Mouse (Mus musculus) lung, postnatal 0 days (tissue): ENCODE results near the gene Focad. TPM values are rescaled to one million over a fixed set of nuclear protein-coding genes. Genes with fewer than 3 reads are reported as not detected.
A peak's percentile ranks its signal among the peaks of the same experiment; 100 is the strongest.

Experiments used
- ATAC-seq: fragments of 200-750 bp; cut with Nextera tagmentation; 2 replicates; pipeline ENCODE4 v1.8.0; 2017; ENCODE audit warnings: moderate library complexity
- DNase-seq: peaks from one replicate; pipeline ENCODE4 v3.0.0-alpha.2; 2016; ENCODE audit warnings: low spot score
- H3K27ac ChIP-seq: fragments of 300-500 bp; sonication (generic); 2 replicates; pipeline ENCODE4 v1.5.1; 2014; ENCODE audit warnings: antibody characterized with exemption, mild to moderate bottlenecking, low read length, mixed read lengths
- H3K27me3 ChIP-seq: fragments of 300-500 bp; sonication (generic); replicated peaks from 2 replicates; pipeline ENCODE4 v1.6.1; 2014; ENCODE audit warnings: low read length, mixed read lengths; ENCODE audit not compliant: insufficient read depth
- H3K36me3 ChIP-seq: fragments of 300-500 bp; sonication (generic); 2 replicates; pipeline ENCODE4 v1.6.1; 2014; ENCODE audit warnings: low read length, mixed read lengths; ENCODE audit not compliant: insufficient read depth
- H3K4me1 ChIP-seq: fragments of 300-500 bp; sonication (generic); 2 replicates; pipeline ENCODE4 v1.6.1; 2014; ENCODE audit warnings: antibody characterized with exemption, low read depth, low read length, mixed read lengths; ENCODE audit not compliant: insufficient read depth
- H3K4me2 ChIP-seq: fragments of 300-500 bp; sonication (generic); replicated peaks from 2 replicates; pipeline ENCODE4 v1.6.1; 2014; ENCODE audit warnings: low read depth, mild to moderate bottlenecking, low read length, moderate library complexity, mixed read lengths
- H3K4me3 ChIP-seq: fragments of 300-500 bp; sonication (generic); 2 replicates; pipeline ENCODE4 v1.5.1; 2014; ENCODE audit warnings: low read depth, low read length
- H3K9ac ChIP-seq: fragments of 300-500 bp; sonication (generic); replicated peaks from 2 replicates; pipeline ENCODE4 v1.6.1; 2014; ENCODE audit warnings: low read depth, mild to moderate bottlenecking
- H3K9me3 ChIP-seq: fragments of 300-500 bp; sonication (generic); 2 replicates; pipeline ENCODE4 v1.6.1; 2016; ENCODE audit warnings: low read length, mixed read lengths
- CTCF ChIP-seq: IDR thresholded peaks from 2 replicates; pipeline ENCODE4 v1.5.1; 2016; ENCODE audit warnings: antibody characterized with exemption, mild to moderate bottlenecking
- EP300 ChIP-seq: IDR thresholded peaks from 2 replicates; pipeline ENCODE4 v1.6.1; 2016; ENCODE audit warnings: antibody characterized with exemption, mild to moderate bottlenecking, control low read depth
- WGBS: fragments of 180-500 bp; shearing (Covaris S2); extraction: QIAGEN DNeasy Blood & Tissue Kit; methylation state at CpG from one replicate; pipeline ENCODE4 v1.1.7; 2014; 5-methylcytosine and 5-hydroxymethylcytosine counted together
- polyA plus RNA-seq: library from polyadenylated mRNA; unstranded; fragments of >200 nt; fragmentation: Nextera tagmentation; extraction: Ambion mirVana; gene quantifications from 2 replicates; pipeline ENCODE4 v1.2.1, GENCODE M21; 2015

The Focad gene
- polyA plus RNA-seq, 1 experiment from 2014 or later, result 6.3 TPM

DNA sequence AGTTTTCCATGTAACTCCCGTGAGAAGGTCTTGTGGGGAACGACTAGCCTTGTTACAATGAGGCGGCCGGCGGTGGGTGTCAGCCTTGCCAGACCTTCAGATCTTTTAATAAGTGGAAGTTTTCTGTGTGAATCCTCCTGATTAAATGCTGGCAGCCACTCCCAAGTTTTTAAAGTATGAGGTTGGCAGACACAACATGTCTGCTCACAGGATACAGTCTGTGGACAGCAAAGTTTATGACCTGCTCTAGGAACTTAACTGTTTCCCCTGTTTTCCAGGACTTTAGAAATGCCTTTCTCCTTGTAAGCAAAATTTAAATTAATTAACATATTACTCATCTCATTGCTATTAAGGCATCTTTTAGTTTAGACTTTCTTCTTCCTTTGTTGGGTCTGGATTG, 64.8 kb downstream of the Focad start:
- Histone ChIP-seq H3K36me3 (no peaks in the 10 kb centered on the region), H3K27me3 (no peaks in the 10 kb centered on the region), H3K27ac (no peak overlapping the region), H3K4me3 (no peak overlapping the region), H3K9ac (no peak overlapping the region), H3K9me3 (no peaks in the 10 kb centered on the region), H3K4me1 (no peaks in the 10 kb centered on the region), H3K4me2 (no peak overlapping the region)
- ATAC-seq (no peak), DNase-seq (peak; percentile 33)
- no peak for TF ChIP-seq CTCF
- no peak for TF ChIP-seq EP300
- WGBS, result 79% methylated on average over 5 of the region's 5 CpGs

DNA sequence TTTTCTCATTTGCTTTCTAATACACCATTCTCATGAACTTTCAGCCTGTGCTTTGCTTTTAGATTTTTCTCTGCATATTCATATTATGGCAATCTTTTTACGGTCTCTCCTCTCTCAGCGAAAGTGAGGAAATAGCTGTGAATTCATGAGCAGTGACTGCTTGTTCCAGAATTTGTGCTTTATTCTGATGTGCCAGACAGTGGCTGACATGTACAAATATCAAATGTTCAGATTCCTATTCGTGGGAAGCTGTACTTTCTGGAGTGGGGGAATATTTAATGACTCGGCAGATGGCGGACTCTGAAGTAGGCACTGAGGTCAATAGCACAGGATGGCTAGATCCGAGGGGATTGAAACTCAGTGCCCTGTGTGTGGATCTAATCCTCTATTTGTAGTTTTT, 65.3 kb downstream of the Focad start:
- H3K4me1 ChIP-seq, result no peaks in the 10 kb centered on the region
- no peak overlapping the region for H3K4me3 ChIP-seq
- peak; percentile 30; the same call in 1 of the 2 replicates for ATAC-seq
- no peak overlapping the region for H3K4me2 ChIP-seq
- no peaks in the 10 kb centered on the region for H3K36me3 ChIP-seq
- H3K9ac ChIP-seq, result no peak overlapping the region
- WGBS, result 61% methylated on average over 6 of the region's 6 CpGs
- no peaks in the 10 kb centered on the region for H3K27me3 ChIP-seq
- no peaks in the 10 kb centered on the region for H3K9me3 ChIP-seq
- peak; percentile 27 for DNase-seq
- TF ChIP-seq CTCF (no peak), EP300 (no peak)
- H3K27ac ChIP-seq, result no peak overlapping the region

DNA sequence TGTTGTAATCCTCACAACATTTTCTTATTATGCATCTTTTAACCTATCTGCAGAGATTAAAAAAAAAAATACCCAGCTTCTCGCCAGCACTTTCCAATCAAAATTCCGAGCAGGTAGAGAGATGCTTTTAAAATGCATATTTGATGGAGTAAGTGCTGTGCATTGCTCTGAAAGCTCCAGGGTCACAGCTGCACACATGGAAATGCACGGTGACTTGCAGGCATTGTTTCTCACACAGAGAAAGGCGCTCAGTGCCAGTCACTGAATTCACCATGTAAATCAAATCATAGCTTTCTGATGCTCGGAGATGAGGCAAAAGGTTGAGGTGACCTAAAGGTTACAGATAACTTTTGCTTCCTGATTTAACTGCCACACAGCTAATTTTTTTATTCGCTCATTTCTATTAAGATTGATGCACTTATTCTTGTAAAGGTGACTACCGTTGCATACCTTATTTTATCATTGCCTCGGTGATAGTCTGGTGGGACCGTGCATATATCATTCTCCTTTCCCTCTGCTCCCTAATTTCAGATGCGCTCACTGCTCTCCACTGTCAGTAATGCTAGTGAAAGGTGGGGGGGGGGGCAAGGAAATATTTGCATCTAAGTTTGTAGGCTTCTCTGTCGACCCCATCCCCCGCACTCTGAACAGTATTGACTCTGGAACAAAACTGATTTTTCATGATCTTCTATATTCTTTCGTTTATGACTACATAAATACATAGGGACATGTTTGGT, 69.2 kb downstream of the Focad start:
- WGBS, result 86% methylated on average over 13 of the region's 13 CpGs
- no peak for ATAC-seq

DNA sequence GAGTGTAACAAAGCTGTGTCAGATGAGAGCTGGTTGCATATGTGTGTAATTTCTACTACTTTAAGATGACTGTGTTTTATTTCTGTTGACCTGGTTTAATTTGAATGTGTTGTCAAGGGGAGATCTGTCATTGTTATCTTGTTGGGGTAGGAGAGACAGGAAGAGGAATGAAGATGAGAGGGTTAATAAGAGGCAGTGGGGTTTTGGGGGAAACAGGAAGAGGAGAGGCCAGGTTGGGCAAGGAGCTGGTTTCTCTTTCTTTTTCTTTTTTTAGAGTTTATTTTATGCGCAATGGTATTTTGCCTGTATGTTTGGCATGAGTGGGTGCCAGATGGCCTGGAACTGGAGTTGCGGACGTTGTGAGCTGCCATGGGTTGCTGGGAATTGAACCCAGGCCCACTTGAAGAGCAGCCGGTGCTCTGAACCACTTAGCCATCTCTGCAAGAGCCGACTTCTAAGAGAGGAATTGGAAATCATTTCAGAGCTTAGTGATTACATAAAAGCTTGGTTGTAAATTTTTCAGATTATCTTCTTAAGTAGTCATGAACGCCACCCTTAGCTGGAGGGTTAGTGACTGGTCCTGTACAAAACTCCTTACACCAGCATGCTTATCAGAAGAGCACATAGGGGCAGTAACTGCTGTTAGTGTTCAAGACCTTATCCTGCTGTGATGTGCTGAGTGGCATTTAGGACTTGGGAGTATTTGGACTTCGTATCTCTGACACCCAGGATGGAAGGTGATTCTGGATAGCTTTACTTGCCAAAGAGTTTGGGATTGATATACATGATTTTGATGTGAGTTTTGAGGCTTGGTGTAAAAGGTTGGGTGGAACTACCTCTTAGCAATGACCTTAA, 72.8 kb downstream of the Focad start:
- WGBS, result 73% methylated on average over 7 of the region's 7 CpGs
- H3K4me3 ChIP-seq, result no peak overlapping the region
- H3K36me3 ChIP-seq, result no peaks in the 10 kb centered on the region
- no peaks in the 10 kb centered on the region for H3K4me1 ChIP-seq
- H3K27ac ChIP-seq, result no peak overlapping the region
- no peaks in the 10 kb centered on the region for H3K27me3 ChIP-seq
- TF ChIP-seq CTCF (no peak), EP300 (no peak)
- no peak overlapping the region for H3K9ac ChIP-seq
- ATAC-seq, result no peak
- no peak overlapping the region for H3K4me2 ChIP-seq
- no peaks in the 10 kb centered on the region for H3K9me3 ChIP-seq
- no peak for DNase-seq

More for the DNA sequence above, 69.2 kb downstream of the Focad start:
- no peaks in the 10 kb centered on the region for H3K27me3 ChIP-seq
- no peak overlapping the region for H3K4me2 ChIP-seq
- TF ChIP-seq CTCF (no peak), EP300 (no peak)
- H3K4me1 ChIP-seq, result no peaks in the 10 kb centered on the region
- H3K9me3 ChIP-seq, result no peaks in the 10 kb centered on the region
- no peak for DNase-seq
- no peak overlapping the region for H3K9ac ChIP-seq
- no peak overlapping the region for H3K27ac ChIP-seq
- no peak overlapping the region for H3K4me3 ChIP-seq
- H3K36me3 ChIP-seq, result no peaks in the 10 kb centered on the region

DNA sequence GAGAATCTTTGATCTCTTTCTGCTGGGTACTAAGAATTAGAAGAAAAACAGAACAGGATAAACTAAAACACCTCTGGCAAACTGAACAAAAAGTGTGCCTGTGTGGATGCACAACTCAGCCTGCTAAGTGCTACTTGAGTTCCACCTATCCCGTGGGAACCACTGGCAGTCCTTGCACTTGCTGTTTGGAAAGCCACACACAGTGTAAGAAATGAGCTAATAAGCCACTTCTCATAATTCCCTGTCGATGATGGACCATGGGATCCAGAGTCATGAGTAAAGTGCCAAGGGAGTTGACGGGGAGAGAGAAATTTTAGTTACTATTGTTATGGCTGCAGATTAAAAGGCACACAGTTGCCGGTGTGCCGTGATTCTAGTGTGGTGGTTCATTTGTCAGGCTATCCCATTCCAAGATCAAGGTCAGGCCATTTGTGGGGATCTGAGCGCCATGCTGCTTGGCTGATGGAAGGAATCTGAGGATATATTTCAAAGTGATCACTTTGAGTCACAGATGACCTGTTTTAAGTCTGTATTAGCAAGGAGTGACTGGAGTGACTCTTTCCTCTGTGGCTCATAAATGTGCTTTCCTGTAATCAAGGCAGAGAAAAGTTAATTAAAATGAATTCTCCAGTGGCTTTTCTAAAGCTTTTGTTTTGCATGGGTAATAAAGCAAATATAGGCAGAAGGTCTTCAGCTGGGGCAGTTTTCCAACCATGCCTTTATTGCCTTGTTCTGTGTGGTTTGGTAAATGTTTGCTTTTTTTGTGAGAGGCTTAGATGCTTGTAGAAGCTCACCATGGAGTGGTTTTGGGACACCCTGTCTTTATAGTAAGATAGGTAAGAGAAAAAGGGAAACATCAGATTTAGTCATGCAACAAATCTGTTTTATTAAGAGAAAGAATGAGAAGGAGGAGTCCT, 80.9 kb downstream of the Focad start:
- WGBS, result 71% methylated on average over 6 of the region's 6 CpGs
- Histone ChIP-seq H3K9me3 (no peaks in the 10 kb centered on the region), H3K4me3 (no peak overlapping the region), H3K4me1 (peaks cover 2% of the 10 kb centered on the region; the same call in 1 of the 2 replicates), H3K27ac (no peak overlapping the region), H3K4me2 (no peak overlapping the region), H3K27me3 (no peaks in the 10 kb centered on the region), H3K9ac (no peak overlapping the region), H3K36me3 (no peaks in the 10 kb centered on the region)
- DNase-seq (no peak), ATAC-seq (no peak)
- TF ChIP-seq CTCF (no peak), EP300 (no peak)

DNA sequence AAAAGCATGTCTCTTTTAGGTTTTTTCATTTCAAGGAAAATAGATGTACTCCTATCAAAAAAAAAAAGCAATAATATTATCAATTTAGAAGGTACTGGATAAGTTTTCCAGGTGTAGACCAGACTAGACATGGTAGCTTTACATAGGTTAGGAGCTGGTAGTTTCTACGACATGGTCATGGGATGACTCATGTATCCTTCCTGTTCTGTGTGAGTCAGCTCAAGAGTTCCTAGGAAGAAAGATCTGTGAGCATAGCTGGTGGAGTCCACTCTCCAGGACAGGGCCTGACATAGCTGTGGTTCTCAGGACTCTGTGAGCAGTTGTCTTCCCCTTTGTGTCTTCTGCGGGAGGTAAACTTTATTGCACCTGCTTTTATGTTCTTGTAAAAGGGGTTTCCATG, 84.9 kb downstream of the Focad start:
- Histone ChIP-seq H3K4me3 (no peak overlapping the region), H3K27ac (no peak overlapping the region), H3K9ac (no peak overlapping the region), H3K9me3 (no peaks in the 10 kb centered on the region), H3K36me3 (no peaks in the 10 kb centered on the region), H3K27me3 (no peaks in the 10 kb centered on the region), H3K4me1 (no peaks in the 10 kb centered on the region), H3K4me2 (no peak overlapping the region)
- TF ChIP-seq EP300 (no peak), CTCF (no peak)
- WGBS, result 79% methylated on average over 2 of the region's 2 CpGs
- ATAC-seq (no peak), DNase-seq (no peak)
